Mouse (Mus musculus) adrenal gland, adult (tissue): Measurements from ENCODE around the gene Amdhd1.

Source experiments
- DNase-seq, 2 experiments: peaks; one replicate each; pipeline ENCODE4 v3.0.0; 2022 to 2023; ENCODE audit warnings: low spot score in 1 of 2; ENCODE audit not compliant: inconsistent age in 2 of 2

Gene Amdhd1

DNA sequence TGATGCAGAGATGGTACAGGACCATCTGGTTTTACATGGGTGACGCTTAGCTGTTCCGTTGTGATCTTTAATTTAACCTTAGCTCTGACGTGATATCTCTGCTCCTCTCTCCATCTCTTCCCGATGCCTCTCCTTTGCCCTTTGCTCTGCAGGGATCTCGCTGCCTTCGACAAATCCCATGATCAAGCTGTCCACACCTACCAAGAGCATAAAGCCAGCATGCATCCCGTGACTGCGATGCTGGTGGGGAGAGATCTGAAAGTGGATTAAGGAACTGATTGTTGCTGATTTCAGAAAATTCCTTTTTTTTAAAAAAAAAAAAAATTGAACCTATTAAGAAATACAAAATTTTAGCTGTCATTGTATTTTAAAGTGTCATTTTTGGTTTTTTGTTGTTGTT, 55.3 kb downstream of the Amdhd1 start:
- DNase-seq: no peak
